Mouse (Mus musculus) heart, postnatal 0 days (tissue): ENCODE measurements around the gene Il1rapl2. TPM values are rescaled to one million over a fixed set of nuclear protein-coding genes. Genes with fewer than 3 reads are reported as not detected.

Experiments
- ATAC-seq: fragments of 200-750 bp; cut with Nextera tagmentation; 2 replicates; pipeline ENCODE4 v1.8.0; 2017; ENCODE audit warnings: low read depth, moderate number of reproducible peaks, moderate library complexity; ENCODE audit not compliant: insufficient read depth
- DNase-seq: peaks from one replicate; pipeline ENCODE4 v3.0.0-alpha.2; 2016; ENCODE audit warnings: low spot score
- H3K27ac ChIP-seq: fragments of 300-500 bp; sonication (generic); 2 replicates; pipeline ENCODE4 v1.5.1; 2014; ENCODE audit warnings: low read depth, mild to moderate bottlenecking
- H3K27me3 ChIP-seq: fragments of 300-500 bp; sonication (generic); 2 replicates; pipeline ENCODE4 v1.6.1; 2014; ENCODE audit warnings: low read length, mixed read lengths; ENCODE audit not compliant: control insufficient read depth, insufficient read depth
- H3K36me3 ChIP-seq: fragments of 300-500 bp; sonication (generic); replicated peaks from 2 replicates; pipeline ENCODE4 v1.6.1; 2014; ENCODE audit warnings: low read length, mixed read lengths; ENCODE audit not compliant: control insufficient read depth, insufficient read depth
- H3K4me1 ChIP-seq: fragments of 300-500 bp; sonication (generic); 2 replicates; pipeline ENCODE4 v1.6.1; 2014; ENCODE audit warnings: antibody characterized with exemption; ENCODE audit not compliant: control insufficient read depth, insufficient read depth
- H3K4me2 ChIP-seq: fragments of 300-500 bp; sonication (generic); 2 replicates; pipeline ENCODE4 v1.6.1; 2014; ENCODE audit warnings: low read depth, mild to moderate bottlenecking, low read length, moderate library complexity
- H3K4me3 ChIP-seq: fragments of 300-500 bp; sonication (generic); 2 replicates; pipeline ENCODE4 v1.5.1; 2014; ENCODE audit warnings: low read depth, low read length
- H3K9ac ChIP-seq: fragments of 300-500 bp; sonication (generic); replicated peaks from 2 replicates; pipeline ENCODE4 v1.6.1; 2014; ENCODE audit warnings: low read depth, low read length, mixed read lengths
- H3K9me3 ChIP-seq: fragments of 300-500 bp; sonication (generic); replicated peaks from 2 replicates; pipeline ENCODE4 v1.6.1; 2016; ENCODE audit warnings: low read length; ENCODE audit not compliant: control insufficient read depth
- CTCF ChIP-seq: IDR thresholded peaks from 2 replicates; pipeline ENCODE4 v1.5.1; 2016; ENCODE audit warnings: antibody characterized with exemption, control low read depth, low read depth
- EP300 ChIP-seq: IDR thresholded peaks from 2 replicates; pipeline ENCODE4 v1.6.1; 2016; ENCODE audit warnings: antibody characterized with exemption, low read depth
- whole genome bisulfite sequencing: fragments of 180-500 bp; shearing (Covaris S2); extraction: QIAGEN DNeasy Blood & Tissue Kit; methylation state at CpG from one replicate; pipeline ENCODE4 v1.1.7; 2014; 5-methylcytosine and 5-hydroxymethylcytosine counted together
- polyA plus RNA-seq: library from polyadenylated mRNA; unstranded; fragments of >200 nt; fragmentation: Nextera tagmentation; extraction: Ambion mirVana; gene quantifications from 2 replicates; pipeline ENCODE4 v1.2.1, GENCODE M21; 2015
- total RNA-seq: library from RNA; depleted of rRNA; stranded (reverse); fragments of >200 nt; gene quantifications from 2 replicates; pipeline ENCODE4 v1.2.3, GENCODE M21; 2014; ENCODE audit warnings: low replicate concordance

The Il1rapl2 gene
- total and polyA plus RNA-seq, 2 experiments from 2014 or later: 0.07 TPM; not detected in 1

- Histone ChIP-seq H3K36me3 (no peaks in the 10 kb centered on the region), H3K4me2 (no peak overlapping the region), H3K9me3 (no peaks in the 10 kb centered on the region), H3K27ac (no peak overlapping the region), H3K27me3 (no peaks in the 10 kb centered on the region), H3K4me3 (no peak overlapping the region), H3K9ac (no peak overlapping the region), H3K4me1 (no peaks in the 10 kb centered on the region)
- ATAC-seq: no peak
- DNase-seq: no peak
- no peak for TF ChIP-seq EP300
- no peak for TF ChIP-seq CTCF
- 53% methylated on average over 1 of the region's 1 CpGs for WGBS
Observed at GRCm38 (mm10) chrX:137947741-137948140, 377.3 kb downstream of the Il1rapl2 start.

- no peak for DNase-seq
- no peak overlapping the region for H3K9ac ChIP-seq
- H3K4me3 ChIP-seq: no peak overlapping the region
- H3K36me3 ChIP-seq: no peaks in the 10 kb centered on the region
- H3K9me3 ChIP-seq: no peaks in the 10 kb centered on the region
- WGBS: 74% methylated on average over 5 of the region's 5 CpGs
- H3K27ac ChIP-seq: no peak overlapping the region
- no peaks in the 10 kb centered on the region for H3K4me1 ChIP-seq
- H3K4me2 ChIP-seq: no peak overlapping the region
- no peak for TF ChIP-seq CTCF
- TF ChIP-seq EP300: no peak
- no peak for ATAC-seq
- no peaks in the 10 kb centered on the region for H3K27me3 ChIP-seq
Observed at GRCm38 (mm10) chrX:137971306-137971705, 400.9 kb downstream of the Il1rapl2 start.

- H3K4me2 ChIP-seq: no peak overlapping the region
- no peaks in the 10 kb centered on the region for H3K27me3 ChIP-seq
- 79% methylated on average over 3 of the region's 3 CpGs for WGBS
- no peak overlapping the region for H3K27ac ChIP-seq
- TF ChIP-seq CTCF (no peak), EP300 (no peak)
- no peaks in the 10 kb centered on the region for H3K4me1 ChIP-seq
- H3K9me3 ChIP-seq: no peaks in the 10 kb centered on the region
- no peak for DNase-seq
- no peak for ATAC-seq
- H3K4me3 ChIP-seq: no peak overlapping the region
- H3K36me3 ChIP-seq: no peaks in the 10 kb centered on the region
- H3K9ac ChIP-seq: no peak overlapping the region
Observed at GRCm38 (mm10) chrX:138043113-138043512, 472.7 kb downstream of the Il1rapl2 start.

GRCm38 (mm10) chrX:138103954-138104353 lies 533.5 kb downstream of the Il1rapl2 start:
- no peaks in the 10 kb centered on the region for H3K9me3 ChIP-seq
- WGBS: 42% methylated on average over 6 of the region's 6 CpGs

GRCm38 (mm10) chrX:138104668-138105067 lies 534.3 kb downstream of the Il1rapl2 start:
- Histone ChIP-seq H3K27ac (no peak overlapping the region), H3K9ac (no peak overlapping the region), H3K27me3 (no peaks in the 10 kb centered on the region), H3K4me2 (no peak overlapping the region), H3K36me3 (no peaks in the 10 kb centered on the region), H3K4me3 (no peak overlapping the region), H3K9me3 (no peaks in the 10 kb centered on the region), H3K4me1 (no peaks in the 10 kb centered on the region)
- DNase-seq: no peak
- ATAC-seq: no peak
- 67% methylated on average over 3 of the region's 3 CpGs for WGBS
- TF ChIP-seq CTCF (no peak), EP300 (no peak)

More at GRCm38 (mm10) chrX:138103954-138104353, 533.5 kb downstream of the Il1rapl2 start:
- H3K9ac ChIP-seq: no peak overlapping the region
- H3K36me3 ChIP-seq: no peaks in the 10 kb centered on the region
- H3K27me3 ChIP-seq: no peaks in the 10 kb centered on the region
- ATAC-seq: no peak
- H3K4me1 ChIP-seq: no peaks in the 10 kb centered on the region
- DNase-seq: no peak
- no peak overlapping the region for H3K27ac ChIP-seq
- no peak for TF ChIP-seq EP300
- TF ChIP-seq CTCF: no peak
- no peak overlapping the region for H3K4me3 ChIP-seq
- H3K4me2 ChIP-seq: no peak overlapping the region

GRCm38 (mm10) chrX:138170146-138170545 lies 599.7 kb downstream of the Il1rapl2 start:
- Histone ChIP-seq H3K9me3 (no peaks in the 10 kb centered on the region), H3K27me3 (no peaks in the 10 kb centered on the region), H3K4me1 (no peaks in the 10 kb centered on the region), H3K27ac (no peak overlapping the region), H3K4me2 (no peak overlapping the region), H3K36me3 (no peaks in the 10 kb centered on the region), H3K4me3 (no peak overlapping the region), H3K9ac (no peak overlapping the region)
- DNase-seq: peak; percentile 8
- 12% methylated on average over 3 of the region's 3 CpGs for WGBS
- TF ChIP-seq EP300: no peak
- peak; percentile 48 for TF ChIP-seq CTCF
- ATAC-seq: no peak
